Mouse (Mus musculus): Measurements from ENCODE around the gene Top2a. TPM values are rescaled to one million over a fixed set of nuclear protein-coding genes. Genes with fewer than 3 reads are reported as not detected.

The Top2a gene
- total and polyA plus RNA-seq, 3 experiments: 385 to 444 (median 400) TPM

GRCm38 (mm10) chr11:98968079-98968478, 55.9 kb downstream of the Top2a start:
- TF ChIP-seq NELFE (IDR thresholded peaks at IDR 0.05; ENCODE audit: low read depth, low read length) (no peak), JUND (conservative IDR thresholded peaks at IDR 0.05; ENCODE audit: low read depth, low read length) (no peak), NRF1 (IDR thresholded peaks at IDR 0.05; ENCODE audit: low read depth, low read length) (no peak), MEF2A (IDR thresholded peaks at IDR 0.05; ENCODE audit: borderline replicate concordance, low read depth, low read length) (no peak), KAT2A (IDR thresholded peaks at IDR 0.05; ENCODE audit: insufficient replicate concordance, low read length) (no peak), MAZ (IDR thresholded peaks at IDR 0.05; ENCODE audit: low read depth, low read length) (no peak), ETS1 (conservative IDR thresholded peaks at IDR 0.05; ENCODE audit: low read depth, low read length) (no peak), BHLHE40 (IDR thresholded peaks at IDR 0.05; ENCODE audit: low read depth, low read length) (no peak), CHD1 (IDR thresholded peaks at IDR 0.05; ENCODE audit: low read depth, low read length) (no peak), MAX (IDR thresholded peaks at IDR 0.05; ENCODE audit: low read length) (no peak), E2F4 (IDR thresholded peaks at IDR 0.05; ENCODE audit: insufficient replicate concordance, low read depth, low read length) (no peak), UBTF (IDR thresholded peaks at IDR 0.05; ENCODE audit: low read depth, low read length) (no peak)
- dilution Hi-C loops (cut with MboI; ENCODE audit: extremely low pct_ligation_motif_present, extremely low pct_unique_long_range_greater_than_20kb, low sequenced_read_pairs): no loop called here
- peaks cover 27 to 65% of the 10 kb centered on the region in 2 experiments for H3K4me1 ChIP-seq (ENCODE audit: control insufficient read depth in 1 of 2, insufficient read depth in 2 of 2)
- no peaks in the 10 kb centered on the region for H3K27me3 ChIP-seq (replicated peaks)
- H3K4me3 ChIP-seq (replicated peaks in 1 of 3; ENCODE audit: low read depth in 2 of 3, low read length in 2 of 3, poor library complexity in 1 of 3): no peak overlapping the region
- H3K27ac ChIP-seq (ENCODE audit: insufficient read depth, low read depth): no peak overlapping the region
- H3K9me3 ChIP-seq (replicated peaks; ENCODE audit: low read length): no peaks in the 10 kb centered on the region
- no peak for DNase-seq (ENCODE audit: extremely low read depth)
- H3K79me2 ChIP-seq (replicated peaks; ENCODE audit: control insufficient read depth, extremely low read depth, insufficient read depth, poor library complexity, severe bottlenecking): 0 out of 2 replicates have a peak, but pooled peaks cover 3% of the 10 kb centered on the region
- no peak overlapping the region for H3K4me2 ChIP-seq (ENCODE audit: insufficient read depth, low read depth, poor library complexity, severe bottlenecking)
- in situ Hi-C loops (cut with MboI; ENCODE audit: low pct_ligation_motif_present, low pct_unique_long_range_greater_than_20kb, low sequenced_read_pairs): no loop called here
- H3K9ac ChIP-seq (ENCODE audit: insufficient read depth, low read depth): no peak overlapping the region
- H3K36me3 ChIP-seq (replicated peaks in 1 of 2; ENCODE audit: control insufficient read depth in 1 of 2, insufficient read depth in 1 of 2, low read length in 1 of 2): peaks cover 47 to 70% of the 10 kb centered on the region in 2 experiments

- dilution Hi-C loops (cut with MboI; ENCODE audit: extremely low pct_ligation_motif_present, extremely low pct_unique_long_range_greater_than_20kb, low sequenced_read_pairs): no loop called here
- 0 out of 2 replicates have a peak, but pooled peaks cover 3% of the 10 kb centered on the region for H3K79me2 ChIP-seq (replicated peaks; ENCODE audit: control insufficient read depth, extremely low read depth, insufficient read depth, poor library complexity, severe bottlenecking)
- in situ Hi-C loops (cut with MboI; ENCODE audit: low pct_ligation_motif_present, low pct_unique_long_range_greater_than_20kb, low sequenced_read_pairs): no loop called here
- H3K4me1 ChIP-seq (ENCODE audit: control insufficient read depth in 1 of 2, insufficient read depth in 2 of 2): peaks cover 33 to 79% of the 10 kb centered on the region in 2 experiments
- no peak for DNase-seq (ENCODE audit: extremely low read depth)
- no peak overlapping the region for H3K4me3 ChIP-seq (replicated peaks in 1 of 3; ENCODE audit: low read depth in 2 of 3, low read length in 2 of 3, poor library complexity in 1 of 3)
- no peaks in the 10 kb centered on the region for H3K9me3 ChIP-seq (replicated peaks; ENCODE audit: low read length)
- TF ChIP-seq USF2 (conservative IDR thresholded peaks at IDR 0.05; ENCODE audit: low read depth, low read length): no peak
- no peak for TF ChIP-seq ETS1 (conservative IDR thresholded peaks at IDR 0.05; ENCODE audit: low read depth, low read length)
- no peak for TF ChIP-seq GABPA (IDR thresholded peaks at IDR 0.05; ENCODE audit: insufficient replicate concordance, low read depth, low read length)
- no peak for TF ChIP-seq BHLHE40 (IDR thresholded peaks at IDR 0.05; ENCODE audit: low read depth, low read length)
- 0 out of 2 replicates have a peak, but pooled peaks have one; percentile 25 for TF ChIP-seq MXI1 (IDR thresholded peaks at IDR 0.05; ENCODE audit: low read depth, low read length)
- 0 out of 4 replicates have a peak, but pooled peaks of 1 of the 2 experiments have one; percentile 4 for TF ChIP-seq CTCF (conservative IDR thresholded peaks at IDR 0.05 in 1 of 2, IDR thresholded peaks at IDR 0.05 in 1 of 2; ENCODE audit: low read depth in 2 of 2, low read length in 2 of 2)
- TF ChIP-seq SMC3 (IDR thresholded peaks at IDR 0.05; ENCODE audit: low read depth, low read length): no peak
- no peak for TF ChIP-seq NRF1 (IDR thresholded peaks at IDR 0.05; ENCODE audit: low read depth, low read length)
- no peak overlapping the region for H3K4me2 ChIP-seq (ENCODE audit: insufficient read depth, low read depth, poor library complexity, severe bottlenecking)
- no peak overlapping the region for H3K27ac ChIP-seq (ENCODE audit: insufficient read depth, low read depth)
- peaks cover 37 to 58% of the 10 kb centered on the region in 2 experiments for H3K36me3 ChIP-seq (replicated peaks in 1 of 2; ENCODE audit: control insufficient read depth in 1 of 2, insufficient read depth in 1 of 2, low read length in 1 of 2)
- H3K9ac ChIP-seq (ENCODE audit: insufficient read depth, low read depth): no peak overlapping the region
- H3K27me3 ChIP-seq (replicated peaks): no peaks in the 10 kb centered on the region
Measured at GRCm38 (mm10) chr11:98966499-98967141, 57.4 kb downstream of the Top2a start.

Data from CH12.LX (cell line).